Mouse (Mus musculus) hindbrain, embryonic 15.5 days (tissue): ENCODE results near the gene Olfr1427. TPM values are rescaled to one million over a fixed set of nuclear protein-coding genes. Genes with fewer than 3 reads are reported as not detected.
"Not testable (repeated sequence)": the region's sequence is repeated elsewhere in the genome, so short reads cannot be mapped to it uniquely, and the experiment has no call there.

Experiments used
- ATAC-seq: fragments of 200-750 bp; cut with Nextera tagmentation; 2 replicates; pipeline ENCODE4 v1.8.0; 2017; ENCODE audit warnings: low read depth, moderate number of reproducible peaks, moderate TSS enrichment; ENCODE audit not compliant: low FRiP score
- H3K27ac ChIP-seq: fragments of 300-500 bp; sonication (generic); replicated peaks from 2 replicates; pipeline ENCODE4 v1.5.1; 2015; ENCODE audit warnings: mild to moderate bottlenecking, inconsistent platforms
- H3K27me3 ChIP-seq: fragments of 300-500 bp; sonication (generic); 2 replicates; pipeline ENCODE4 v1.6.1; 2015; ENCODE audit warnings: control low read depth, inconsistent platforms
- H3K36me3 ChIP-seq: fragments of 300-500 bp; sonication (generic); 2 replicates; pipeline ENCODE4 v1.6.1; 2015; ENCODE audit warnings: control low read depth, inconsistent platforms
- H3K4me1 ChIP-seq: fragments of 300-500 bp; sonication (generic); replicated peaks from 2 replicates; pipeline ENCODE4 v1.6.1; 2015; ENCODE audit warnings: control low read depth, inconsistent platforms
- H3K4me2 ChIP-seq: fragments of 300-500 bp; sonication (generic); 2 replicates; pipeline ENCODE4 v1.6.1; 2015; ENCODE audit warnings: moderate library complexity, mild to moderate bottlenecking, inconsistent platforms
- H3K4me3 ChIP-seq: fragments of 300-500 bp; sonication (generic); 2 replicates; pipeline ENCODE4 v1.5.1; 2015; ENCODE audit warnings: mild to moderate bottlenecking, inconsistent platforms
- H3K9ac ChIP-seq: fragments of 300-500 bp; sonication (generic); 2 replicates; pipeline ENCODE4 v1.6.1; 2015; ENCODE audit warnings: inconsistent platforms
- H3K9me3 ChIP-seq: fragments of 300-500 bp; sonication (generic); 2 replicates; pipeline ENCODE4 v1.6.1; 2016; ENCODE audit warnings: control low read depth, inconsistent platforms
- WGBS: fragments of 180-500 bp; shearing (Covaris S2); methylation state at CpG from one replicate; pipeline ENCODE4 v1.1.7; 2015; 5-methylcytosine and 5-hydroxymethylcytosine counted together
- polyA plus RNA-seq: library from polyadenylated mRNA; unstranded; fragments of >200 nt; fragmentation: Nextera tagmentation; extraction: Ambion mirVana; gene quantifications from 2 replicates; pipeline ENCODE4 v1.2.1, GENCODE M21; 2015

Olfr1427 gene
- polyA plus RNA-seq, result not detected in 2 replicates

- H3K4me1 ChIP-seq, result no peaks in the 10 kb centered on the region
- H3K9ac ChIP-seq, result no peak within 1 kb of the TSS
- H3K4me3 ChIP-seq, result no peak within 1 kb of the TSS
- ATAC-seq, result no peak
- no peaks in the 10 kb centered on the region for H3K9me3 ChIP-seq
- WGBS, result 98% methylated on average over 2 of the region's 2 CpGs
- no peaks in the 10 kb centered on the region for H3K27me3 ChIP-seq
- H3K27ac ChIP-seq, result no peak within 1 kb of the TSS
- no peak within 1 kb of the TSS for H3K4me2 ChIP-seq
- H3K36me3 ChIP-seq, result no peaks in the 10 kb centered on the region
Measured at GRCm38 (mm10) chr19:12103234-12103633, at the start of gene Olfr1427. Gene Olfr1427 (minus strand): TSS chr19:12103334.

- 87% methylated on average over 3 of the region's 3 CpGs for WGBS
- Histone ChIP-seq H3K27me3 (no peaks in the 10 kb centered on the region), H3K9me3 (no peaks in the 10 kb centered on the region), H3K36me3 (no peaks in the 10 kb centered on the region), H3K9ac (no peak overlapping the region), H3K4me3 (no peak overlapping the region), H3K4me1 (no peaks in the 10 kb centered on the region), H3K27ac (no peak overlapping the region), H3K4me2 (no peak overlapping the region)
- no peak for ATAC-seq
Measured at GRCm38 (mm10) chr19:12145452-12145851, 42.3 kb upstream of the Olfr1427 start.

- H3K4me3 ChIP-seq, result no peak overlapping the region
- no peak overlapping the region for H3K4me2 ChIP-seq
- 31% methylated on average over 1 of the region's 1 CpGs for WGBS
- ATAC-seq, result no peak
- H3K9me3 ChIP-seq, result no peaks in the 10 kb centered on the region
- no peaks in the 10 kb centered on the region for H3K4me1 ChIP-seq
- H3K27me3 ChIP-seq, result no peaks in the 10 kb centered on the region
- H3K36me3 ChIP-seq, result no peaks in the 10 kb centered on the region
- H3K27ac ChIP-seq, result no peak overlapping the region
- H3K9ac ChIP-seq, result no peak overlapping the region
Measured at GRCm38 (mm10) chr19:12143356-12143755, 40.2 kb upstream of the Olfr1427 start.

GRCm38 (mm10) chr19:12134289-12134688 lies 31.2 kb upstream of the Olfr1427 start:
- Histone ChIP-seq H3K4me2 (no peak overlapping the region), H3K36me3 (no peaks in the 10 kb centered on the region), H3K27me3 (no peaks in the 10 kb centered on the region), H3K27ac (no peak overlapping the region), H3K9ac (no peak overlapping the region), H3K9me3 (no peaks in the 10 kb centered on the region), H3K4me3 (no peak overlapping the region), H3K4me1 (no peaks in the 10 kb centered on the region)
- ATAC-seq, result no peak
- WGBS, result 45% methylated on average over 2 of the region's 2 CpGs

- Histone ChIP-seq H3K36me3 (no peaks in the 10 kb centered on the region), H3K27ac (no peak within 1 kb of the TSS), H3K4me3 (no peak within 1 kb of the TSS), H3K9ac (no peak within 1 kb of the TSS), H3K9me3 (no peaks in the 10 kb centered on the region), H3K4me1 (no peaks in the 10 kb centered on the region), H3K27me3 (no peaks in the 10 kb centered on the region), H3K4me2 (no peak within 1 kb of the TSS)
- no peak for ATAC-seq
- 75% methylated on average over 3 of the region's 3 CpGs for WGBS
Measured at GRCm38 (mm10) chr19:12123103-12123502, 20.0 kb upstream of the Olfr1427 start, which contains the start of gene Olfr76. Gene Olfr76 (minus strand): TSS chr19:12123203.

GRCm38 (mm10) chr19:12116464-12116863 lies 13.3 kb upstream of the Olfr1427 start:
- WGBS, result 96% methylated on average over 3 of the region's 3 CpGs
- no peak for ATAC-seq

GRCm38 (mm10) chr19:12115797-12116196 lies 12.7 kb upstream of the Olfr1427 start, which contains the start of gene Olfr1428:
Gene Olfr1428 (minus strand): TSS chr19:12115897.
- no peak within 1 kb of the TSS for H3K9ac ChIP-seq

More at GRCm38 (mm10) chr19:12116464-12116863, 13.3 kb upstream of the Olfr1427 start:
- no peaks in the 10 kb centered on the region for H3K36me3 ChIP-seq
- no peak overlapping the region for H3K27ac ChIP-seq
- H3K4me2 ChIP-seq, result no peak overlapping the region
- no peak overlapping the region for H3K9ac ChIP-seq
- no peaks in the 10 kb centered on the region for H3K27me3 ChIP-seq
- H3K4me1 ChIP-seq, result no peaks in the 10 kb centered on the region
- H3K9me3 ChIP-seq, result no peaks in the 10 kb centered on the region
- no peak overlapping the region for H3K4me3 ChIP-seq

GRCm38 (mm10) chr19:12113807-12114206 lies 10.7 kb upstream of the Olfr1427 start:
- Histone ChIP-seq H3K4me2 (no peak overlapping the region), H3K27me3 (no peaks in the 10 kb centered on the region), H3K9ac (no peak overlapping the region), H3K4me3 (no peak overlapping the region), H3K9me3 (no peaks in the 10 kb centered on the region), H3K27ac (no peak overlapping the region), H3K4me1 (no peaks in the 10 kb centered on the region), H3K36me3 (no peaks in the 10 kb centered on the region)
- 70% methylated on average over 1 of the region's 1 CpGs for WGBS
- ATAC-seq, result no peak

More at GRCm38 (mm10) chr19:12115797-12116196, 12.7 kb upstream of the Olfr1427 start, which contains the start of gene Olfr1428:
- no peaks in the 10 kb centered on the region for H3K9me3 ChIP-seq
- H3K27me3 ChIP-seq, result no peaks in the 10 kb centered on the region
- H3K36me3 ChIP-seq, result no peaks in the 10 kb centered on the region
- no peak within 1 kb of the TSS for H3K4me3 ChIP-seq
- no peak within 1 kb of the TSS for H3K4me2 ChIP-seq
- ATAC-seq, result no peak
- no peak within 1 kb of the TSS for H3K27ac ChIP-seq
- 79% methylated on average over 1 of the region's 1 CpGs for WGBS
- no peaks in the 10 kb centered on the region for H3K4me1 ChIP-seq

GRCm38 (mm10) chr19:12104541-12104940 lies 1.4 kb upstream of the Olfr1427 start:
- ATAC-seq, result no peak
- Histone ChIP-seq H3K27me3 (no peaks in the 10 kb centered on the region), H3K4me3 (no peak overlapping the region), H3K4me2 (no peak overlapping the region), H3K9me3 (no peaks in the 10 kb centered on the region), H3K9ac (no peak overlapping the region), H3K27ac (no peak overlapping the region), H3K4me1 (no peaks in the 10 kb centered on the region), H3K36me3 (no peaks in the 10 kb centered on the region)
- WGBS, result 66% methylated on average over 1 of the region's 1 CpGs

GRCm38 (mm10) chr19:12091913-12092312 lies 11.2 kb downstream of the Olfr1427 start, which contains the start of gene Olfr1426:
Gene Olfr1426 (minus strand): TSS chr19:12092013.
- Histone ChIP-seq H3K9me3 (no peaks in the 10 kb centered on the region), H3K4me3 (no peak within 1 kb of the TSS), H3K4me2 (no peak within 1 kb of the TSS), H3K9ac (no peak within 1 kb of the TSS), H3K4me1 (no peaks in the 10 kb centered on the region), H3K27ac (no peak within 1 kb of the TSS), H3K27me3 (no peaks in the 10 kb centered on the region), H3K36me3 (no peaks in the 10 kb centered on the region)
- ATAC-seq, result no peak
- 77% methylated on average over 1 of the region's 1 CpGs for WGBS

- H3K4me2 ChIP-seq, H3K4me3 ChIP-seq, H3K9me3 ChIP-seq, H3K27ac ChIP-seq, H3K9ac ChIP-seq, H3K4me1 ChIP-seq, H3K27me3 ChIP-seq, ATAC-seq, H3K36me3 ChIP-seq: not testable (repeated sequence)
- 87% methylated on average over 4 of the region's 4 CpGs for WGBS
Measured at GRCm38 (mm10) chr19:12077631-12078030, 25.5 kb downstream of the Olfr1427 start, which contains the start of gene Olfr1425. Gene Olfr1425 (minus strand): TSS chr19:12077731.

GRCm38 (mm10) chr19:12069546-12069945 lies 33.6 kb downstream of the Olfr1427 start:
- 81% methylated on average over 1 of the region's 1 CpGs for WGBS
- not testable (repeated sequence) for H3K27ac ChIP-seq, H3K4me2 ChIP-seq, H3K36me3 ChIP-seq, H3K4me3 ChIP-seq, ATAC-seq, H3K4me1 ChIP-seq, H3K9ac ChIP-seq, H3K27me3 ChIP-seq, H3K9me3 ChIP-seq

- not testable (repeated sequence) for H3K27me3 ChIP-seq, H3K4me3 ChIP-seq, H3K9me3 ChIP-seq, H3K36me3 ChIP-seq, H3K27ac ChIP-seq, H3K4me1 ChIP-seq, ATAC-seq, H3K9ac ChIP-seq, H3K4me2 ChIP-seq
- WGBS, result 75% methylated on average over 1 of the region's 1 CpGs
Measured at GRCm38 (mm10) chr19:12067806-12068205, 35.3 kb downstream of the Olfr1427 start.
